Mouse (Mus musculus): ENCODE data around the gene Atp6v0d1. TPM values are rescaled to one million over a fixed set of nuclear protein-coding genes. Genes with fewer than 3 reads are reported as not detected.

The Atp6v0d1 gene
- total and polyA plus RNA-seq, 2 experiments from 2014 or later, result 238 to 272 TPM

DNA sequence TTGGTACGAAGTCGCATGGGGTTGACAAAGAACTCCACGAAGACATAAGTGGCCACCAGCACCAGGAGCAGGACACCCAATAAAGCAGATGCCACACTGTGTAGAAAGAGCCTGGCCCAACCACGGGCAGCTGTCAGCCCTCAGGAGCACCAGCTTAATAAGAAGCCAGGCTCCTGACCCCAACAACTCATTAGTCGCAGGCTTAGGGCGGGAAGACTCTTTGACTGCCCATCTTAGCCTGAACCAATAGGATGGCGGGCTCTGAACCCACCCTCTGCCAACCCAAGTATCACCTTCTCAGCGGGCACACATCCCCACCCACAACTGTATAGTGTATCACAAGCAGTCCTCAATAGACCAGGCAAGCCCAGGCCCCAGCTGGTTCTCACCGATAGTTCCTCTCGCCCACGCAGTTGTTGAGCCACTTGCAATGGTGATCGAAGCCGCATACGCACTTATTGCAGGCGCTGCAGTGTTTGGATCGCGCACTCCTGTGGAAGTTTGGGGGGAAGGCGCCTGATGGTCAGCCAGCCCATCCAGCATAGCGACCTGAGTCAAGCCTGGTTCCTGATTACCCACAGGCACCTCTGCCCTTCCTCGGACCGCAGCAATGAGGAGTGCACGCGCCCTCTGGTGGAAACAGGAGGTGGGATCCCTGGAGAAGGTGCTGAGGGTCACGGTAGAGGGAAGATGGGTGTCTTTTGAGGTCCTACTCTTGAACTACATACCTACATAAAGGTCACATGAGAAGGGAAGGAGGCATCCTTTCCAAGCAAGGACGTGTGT is 89.0 kb downstream of the Atp6v0d1 start:
- TF ChIP-seq CTCF (IDR thresholded peaks at IDR 0.05), result peak; percentile 84
- Histone ChIP-seq H3K36me3 (ENCODE audit: insufficient read depth, low read length) (peaks cover 18% of the 10 kb centered on the region; the same call in 1 of the 2 replicates), H3K27me3 (ENCODE audit: insufficient read depth, low read length) (no peaks in the 10 kb centered on the region), H3K9ac (replicated peaks; ENCODE audit: low read length, poor library complexity, severe bottlenecking) (no peak overlapping the region), H3K27ac (ENCODE audit: low read depth, low read length) (no peak overlapping the region), H3K4me3 (ENCODE audit: low read depth, low read length) (no peak overlapping the region), H3K9me3 (ENCODE audit: low read length) (no peaks in the 10 kb centered on the region), H3K4me2 (ENCODE audit: low read depth, low read length, poor library complexity, severe bottlenecking) (no peak overlapping the region), H3K4me1 (ENCODE audit: insufficient read depth, low read length) (peaks cover 5% of the 10 kb centered on the region)
- ATAC-seq (ENCODE audit: low FRiP score), result no peak
- no peak for DNase-seq (ENCODE audit: low spot score)
- WGBS, result 46% methylated on average over 25 of the region's 25 CpGs

- Histone ChIP-seq H3K4me3 (ENCODE audit: low read depth, low read length) (no peak overlapping the region), H3K4me1 (ENCODE audit: insufficient read depth, low read length) (peaks cover 5% of the 10 kb centered on the region), H3K9ac (replicated peaks; ENCODE audit: low read length, poor library complexity, severe bottlenecking) (no peak overlapping the region), H3K36me3 (ENCODE audit: insufficient read depth, low read length) (peaks cover 15% of the 10 kb centered on the region; the same call in 1 of the 2 replicates), H3K4me2 (ENCODE audit: low read depth, low read length, poor library complexity, severe bottlenecking) (no peak overlapping the region), H3K9me3 (ENCODE audit: low read length) (no peaks in the 10 kb centered on the region), H3K27me3 (ENCODE audit: insufficient read depth, low read length) (no peaks in the 10 kb centered on the region), H3K27ac (ENCODE audit: low read depth, low read length) (no peak overlapping the region)
- 94% methylated on average over 7 of the region's 7 CpGs for WGBS
- ATAC-seq (ENCODE audit: low FRiP score), result no peak
- DNase-seq (ENCODE audit: low spot score), result no peak
- TF ChIP-seq CTCF (IDR thresholded peaks at IDR 0.05), result no peak
These were observed 89.7 kb downstream of the Atp6v0d1 start for GRCm38 (mm10) chr8:105476161-105476560.

GRCm38 (mm10) chr8:105475742-105476141 is 90.1 kb downstream of the Atp6v0d1 start:
- Histone ChIP-seq H3K27ac (ENCODE audit: low read depth, low read length) (no peak overlapping the region), H3K4me3 (ENCODE audit: low read depth, low read length) (no peak overlapping the region), H3K9ac (replicated peaks; ENCODE audit: low read length, poor library complexity, severe bottlenecking) (no peak overlapping the region), H3K4me2 (ENCODE audit: low read depth, low read length, poor library complexity, severe bottlenecking) (no peak overlapping the region), H3K4me1 (ENCODE audit: insufficient read depth, low read length) (peaks cover 5% of the 10 kb centered on the region), H3K27me3 (ENCODE audit: insufficient read depth, low read length) (no peaks in the 10 kb centered on the region), H3K36me3 (ENCODE audit: insufficient read depth, low read length) (peaks cover 13% of the 10 kb centered on the region; the same call in 1 of the 2 replicates), H3K9me3 (ENCODE audit: low read length) (no peaks in the 10 kb centered on the region)
- ATAC-seq (ENCODE audit: low FRiP score) (no peak), DNase-seq (ENCODE audit: low spot score) (no peak)
- TF ChIP-seq CTCF (IDR thresholded peaks at IDR 0.05), result no peak
- 89% methylated on average over 8 of the region's 8 CpGs for WGBS

DNA sequence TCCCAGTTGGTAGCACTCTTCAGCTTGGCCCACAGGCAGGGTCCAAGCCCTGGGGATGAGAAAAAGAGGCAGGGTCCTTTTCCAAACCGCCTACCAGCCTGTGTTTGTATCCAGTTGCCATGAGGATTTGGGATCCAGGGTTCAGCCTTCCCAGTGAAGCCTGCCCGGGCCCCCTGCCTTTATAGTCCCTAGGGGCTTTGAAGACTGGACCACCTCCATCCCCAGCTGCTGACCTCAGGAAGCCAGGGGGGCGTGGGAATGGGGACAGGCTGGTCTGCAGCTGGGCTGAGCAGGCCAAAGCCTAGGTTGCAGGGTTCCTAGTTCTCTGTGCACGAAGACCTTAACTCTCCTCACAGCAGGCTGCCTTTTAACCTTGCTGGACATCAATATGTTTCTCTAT is 90.6 kb downstream of the Atp6v0d1 start:
- no peak for TF ChIP-seq CTCF (IDR thresholded peaks at IDR 0.05)
- Histone ChIP-seq H3K27ac (ENCODE audit: low read depth, low read length) (no peak overlapping the region), H3K9me3 (ENCODE audit: low read length) (no peaks in the 10 kb centered on the region), H3K4me1 (ENCODE audit: insufficient read depth, low read length) (peaks cover 5% of the 10 kb centered on the region), H3K4me3 (ENCODE audit: low read depth, low read length) (no peak overlapping the region), H3K27me3 (ENCODE audit: insufficient read depth, low read length) (no peaks in the 10 kb centered on the region), H3K4me2 (ENCODE audit: low read depth, low read length, poor library complexity, severe bottlenecking) (no peak overlapping the region), H3K36me3 (ENCODE audit: insufficient read depth, low read length) (peaks cover 13% of the 10 kb centered on the region; the same call in 1 of the 2 replicates), H3K9ac (replicated peaks; ENCODE audit: low read length, poor library complexity, severe bottlenecking) (no peak overlapping the region)
- 37% methylated on average over 4 of the region's 4 CpGs for WGBS
- ATAC-seq (ENCODE audit: low FRiP score), result no peak
- no peak for DNase-seq (ENCODE audit: low spot score)

DNA sequence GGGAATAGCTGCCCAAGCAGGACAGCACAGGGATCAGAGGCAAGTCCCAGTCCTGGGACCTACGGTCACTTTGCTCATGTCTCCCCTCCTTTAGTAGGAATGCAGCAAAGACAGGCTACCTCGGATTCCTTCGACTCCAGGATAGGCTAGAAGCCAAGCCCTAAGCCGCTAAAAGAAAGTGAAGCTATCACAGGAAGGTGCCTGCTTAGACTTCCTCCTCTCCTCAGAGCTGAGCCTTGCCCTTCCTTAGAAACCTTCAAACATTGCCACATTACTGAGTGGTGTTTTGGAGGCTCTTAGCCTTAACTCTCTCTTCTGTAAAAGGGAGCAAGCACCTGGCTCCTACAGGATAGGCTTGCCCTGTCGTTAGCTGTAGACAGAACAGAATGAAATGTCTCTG is 91.2 kb downstream of the Atp6v0d1 start:
- Histone ChIP-seq H3K36me3 (ENCODE audit: insufficient read depth, low read length) (peaks cover 13% of the 10 kb centered on the region; the same call in 1 of the 2 replicates), H3K27ac (ENCODE audit: low read depth, low read length) (peak overlapping the region; percentile 55), H3K27me3 (ENCODE audit: insufficient read depth, low read length) (no peaks in the 10 kb centered on the region), H3K4me1 (ENCODE audit: insufficient read depth, low read length) (peaks cover 10% of the 10 kb centered on the region), H3K9me3 (ENCODE audit: low read length) (no peaks in the 10 kb centered on the region), H3K4me3 (ENCODE audit: low read depth, low read length) (no peak overlapping the region), H3K4me2 (ENCODE audit: low read depth, low read length, poor library complexity, severe bottlenecking) (0 out of 2 replicates have a peak overlapping the region, but pooled peaks have one; percentile 13), H3K9ac (replicated peaks; ENCODE audit: low read length, poor library complexity, severe bottlenecking) (no peak overlapping the region; the same call in 1 of the 2 replicates)
- ATAC-seq (ENCODE audit: low FRiP score) (no peak), DNase-seq (ENCODE audit: low spot score) (no peak)
- WGBS, result 28% methylated on average over 5 of the region's 5 CpGs
- no peak for TF ChIP-seq CTCF (IDR thresholded peaks at IDR 0.05)

MicroRNAs encoded within 50 kb of the gene (microRNA counts, 519-probe panel; counts per million panel counts)
- microRNA mmu-miR-1966, result 528 counts per million, percentile 58 among the panel's probes with 10 or more counts

Small RNA genes lying within 50 kb of the gene (microRNA-seq; reads per million reads assigned to microRNA genes)
- not detected for gene Mir1966 (ENCODE audit: borderline number of aligned reads)

Other genes starting within 250 kb of the Atp6v0d1 start
- 2.5 and 4.5 TPM in 2 replicates for gene Lrrc29, start 239.8 kb downstream of the Atp6v0d1 start, total RNA-seq (2014; rRNA removed)
- gene Lrrc29, start 239.8 kb downstream of the Atp6v0d1 start, polyA plus RNA-seq (2015; fragmentation: Nextera tagmentation; extraction: Ambion mirVana), result 2.1 and 2.4 TPM in 2 replicates
- gene Tmem208, start 239.7 kb downstream of the Atp6v0d1 start, total RNA-seq (2014; rRNA removed), result 81.3 and 88.4 TPM in 2 replicates
- gene Tmem208, start 239.7 kb downstream of the Atp6v0d1 start, polyA plus RNA-seq (2015; fragmentation: Nextera tagmentation; extraction: Ambion mirVana), result 129 and 152 TPM in 2 replicates
- 3.8 and 4.4 TPM in 2 replicates for gene Fhod1, start 218.1 kb downstream of the Atp6v0d1 start, total RNA-seq (2014; rRNA removed)
- 0.48 and 0.56 TPM in 2 replicates for gene Fhod1, start 218.1 kb downstream of the Atp6v0d1 start, polyA plus RNA-seq (2015; fragmentation: Nextera tagmentation; extraction: Ambion mirVana)
- 28.3 and 28.4 TPM in 2 replicates for gene Slc9a5, start 217.2 kb downstream of the Atp6v0d1 start, total RNA-seq (2014; rRNA removed)
- gene Slc9a5, start 217.2 kb downstream of the Atp6v0d1 start, polyA plus RNA-seq (2015; fragmentation: Nextera tagmentation; extraction: Ambion mirVana), result 12.8 and 14.4 TPM in 2 replicates
- gene Plekhg4, start 192.8 kb downstream of the Atp6v0d1 start, total RNA-seq (2014; rRNA removed), result 6.3 and 8.7 TPM in 2 replicates
- 1.7 and 2.5 TPM in 2 replicates for gene Plekhg4, start 192.8 kb downstream of the Atp6v0d1 start, polyA plus RNA-seq (2015; fragmentation: Nextera tagmentation; extraction: Ambion mirVana)
- gene Kctd19, start 152.5 kb downstream of the Atp6v0d1 start, total RNA-seq (2014; rRNA removed), result 0.09 and 0.16 TPM in 2 replicates
- gene Kctd19, start 152.5 kb downstream of the Atp6v0d1 start, polyA plus RNA-seq (2015; fragmentation: Nextera tagmentation; extraction: Ambion mirVana), result 0.27 TPM in 2 replicates
- gene Lrrc36, start 152.5 kb downstream of the Atp6v0d1 start, total RNA-seq (2014; rRNA removed), result 0.28 and 0.93 TPM in 2 replicates
- gene Lrrc36, start 152.5 kb downstream of the Atp6v0d1 start, polyA plus RNA-seq (2015; fragmentation: Nextera tagmentation; extraction: Ambion mirVana), result 0.86 and 0.99 TPM in 2 replicates
- 75.0 and 82.8 TPM in 2 replicates for gene Tppp3, start 94.5 kb downstream of the Atp6v0d1 start, total RNA-seq (2014; rRNA removed)
- 159 and 164 TPM in 2 replicates for gene Tppp3, start 94.5 kb downstream of the Atp6v0d1 start, polyA plus RNA-seq (2015; fragmentation: Nextera tagmentation; extraction: Ambion mirVana)
- 32.9 and 47.2 TPM in 2 replicates for gene Zdhhc1, start 69.1 kb downstream of the Atp6v0d1 start, total RNA-seq (2014; rRNA removed)
- 27.3 and 27.9 TPM in 2 replicates for gene Zdhhc1, start 69.1 kb downstream of the Atp6v0d1 start, polyA plus RNA-seq (2015; fragmentation: Nextera tagmentation; extraction: Ambion mirVana)
- 0.57 and 0.88 TPM in 2 replicates for gene Hsd11b2, start 47.3 kb downstream of the Atp6v0d1 start, total RNA-seq (2014; rRNA removed)
- gene Hsd11b2, start 47.3 kb downstream of the Atp6v0d1 start, polyA plus RNA-seq (2015; fragmentation: Nextera tagmentation; extraction: Ambion mirVana), result 1.3 and 1.9 TPM in 2 replicates
- 12.6 and 16.1 TPM in 2 replicates for gene Ripor1, start 39.2 kb upstream of the Atp6v0d1 start, total RNA-seq (2014; rRNA removed)
- 32.6 and 32.7 TPM in 2 replicates for gene Ripor1, start 39.2 kb upstream of the Atp6v0d1 start, polyA plus RNA-seq (2015; fragmentation: Nextera tagmentation; extraction: Ambion mirVana)
- gene Ctcf, start 70.5 kb upstream of the Atp6v0d1 start, total RNA-seq (2014; rRNA removed), result 40.2 and 44.2 TPM in 2 replicates
- gene Ctcf, start 70.5 kb upstream of the Atp6v0d1 start, polyA plus RNA-seq (2015; fragmentation: Nextera tagmentation; extraction: Ambion mirVana), result 73.0 and 81.9 TPM in 2 replicates
- not detected in 2 replicates for gene Agrp, start 71.3 kb upstream of the Atp6v0d1 start, total RNA-seq (2014; rRNA removed)
- gene Agrp, start 71.3 kb upstream of the Atp6v0d1 start, polyA plus RNA-seq (2015; fragmentation: Nextera tagmentation; extraction: Ambion mirVana), result 3.2 and 7.6 TPM in 2 replicates
- 5.4 and 5.6 TPM in 2 replicates for gene Carmil2, start 120.2 kb upstream of the Atp6v0d1 start, total RNA-seq (2014; rRNA removed)
- gene Carmil2, start 120.2 kb upstream of the Atp6v0d1 start, polyA plus RNA-seq (2015; fragmentation: Nextera tagmentation; extraction: Ambion mirVana), result 35.1 and 36.0 TPM in 2 replicates
- 20.6 and 32.0 TPM in 2 replicates for gene Acd, start 135.1 kb upstream of the Atp6v0d1 start, total RNA-seq (2014; rRNA removed)
- gene Acd, start 135.1 kb upstream of the Atp6v0d1 start, polyA plus RNA-seq (2015; fragmentation: Nextera tagmentation; extraction: Ambion mirVana), result 84.7 and 93.0 TPM in 2 replicates
- 99.3 and 110 TPM in 2 replicates for gene Pard6a, start 135.1 kb upstream of the Atp6v0d1 start, total RNA-seq (2014; rRNA removed)
- gene Pard6a, start 135.1 kb upstream of the Atp6v0d1 start, polyA plus RNA-seq (2015; fragmentation: Nextera tagmentation; extraction: Ambion mirVana), result 71.4 and 73.4 TPM in 2 replicates
- gene 4933405L10Rik, start 141.6 kb upstream of the Atp6v0d1 start, total RNA-seq (2014; rRNA removed), result not detected in 2 replicates
- 0.44 and 0.50 TPM in 2 replicates for gene 4933405L10Rik, start 141.6 kb upstream of the Atp6v0d1 start, polyA plus RNA-seq (2015; fragmentation: Nextera tagmentation; extraction: Ambion mirVana)
- 9.8 and 11.2 TPM in 2 replicates for gene Enkd1, start 142.2 kb upstream of the Atp6v0d1 start, total RNA-seq (2014; rRNA removed)
- gene Enkd1, start 142.2 kb upstream of the Atp6v0d1 start, polyA plus RNA-seq (2015; fragmentation: Nextera tagmentation; extraction: Ambion mirVana), result 15.4 and 15.6 TPM in 2 replicates
- 47.6 and 64.7 TPM in 2 replicates for gene Gfod2, start 192.6 kb upstream of the Atp6v0d1 start, total RNA-seq (2014; rRNA removed)
- gene Gfod2, start 192.6 kb upstream of the Atp6v0d1 start, polyA plus RNA-seq (2015; fragmentation: Nextera tagmentation; extraction: Ambion mirVana), result 60.9 and 67.9 TPM in 2 replicates